Mouse (Mus musculus): ENCODE results near the gene Nab2.

The Nab2 gene

DNA sequence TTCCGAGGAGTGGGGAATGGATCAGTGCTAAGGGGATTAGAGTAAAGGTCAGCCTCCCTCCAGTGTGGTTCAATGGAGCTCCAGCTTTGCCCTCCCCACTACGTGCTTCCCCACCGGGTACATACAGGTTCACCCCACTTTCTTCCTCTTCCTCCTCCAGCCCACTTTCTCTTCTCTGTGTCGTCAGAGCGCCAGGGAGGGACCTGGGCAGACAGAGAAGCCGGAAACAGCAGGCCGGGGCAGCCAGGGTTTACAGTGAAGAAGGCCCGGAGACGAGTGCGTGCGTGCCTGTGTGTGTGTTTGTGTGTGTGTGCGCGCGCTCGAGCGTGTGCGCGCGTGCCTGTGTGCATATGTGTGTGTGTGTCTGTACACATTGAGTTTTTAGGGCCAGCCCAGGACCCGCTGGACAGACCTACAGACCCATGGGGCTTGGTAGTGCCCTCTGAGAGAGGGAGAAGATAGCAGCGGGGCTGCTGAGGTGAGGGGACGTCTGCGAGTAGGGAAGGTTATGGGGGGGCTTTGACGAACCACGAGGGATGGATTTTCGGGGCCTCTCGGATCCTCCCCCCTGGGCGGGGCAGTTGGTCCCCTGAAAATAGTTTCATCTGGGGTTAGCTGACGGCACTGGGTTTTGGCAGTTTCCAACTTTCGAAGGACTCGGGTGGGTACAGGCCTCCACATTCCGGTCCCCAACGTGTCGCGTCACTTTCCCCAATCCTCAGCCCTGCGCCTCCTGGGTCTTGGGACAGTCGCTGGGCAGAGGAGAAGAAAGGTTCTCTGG is 25.4 kb downstream of the Nab2 start, which contains the start of gene Stat6:
Stat6 (plus strand) TSS at position 215 of the 781 bp plus-strand sequence.
- DNase-seq: peak; percentile 80 to 84

DNA sequence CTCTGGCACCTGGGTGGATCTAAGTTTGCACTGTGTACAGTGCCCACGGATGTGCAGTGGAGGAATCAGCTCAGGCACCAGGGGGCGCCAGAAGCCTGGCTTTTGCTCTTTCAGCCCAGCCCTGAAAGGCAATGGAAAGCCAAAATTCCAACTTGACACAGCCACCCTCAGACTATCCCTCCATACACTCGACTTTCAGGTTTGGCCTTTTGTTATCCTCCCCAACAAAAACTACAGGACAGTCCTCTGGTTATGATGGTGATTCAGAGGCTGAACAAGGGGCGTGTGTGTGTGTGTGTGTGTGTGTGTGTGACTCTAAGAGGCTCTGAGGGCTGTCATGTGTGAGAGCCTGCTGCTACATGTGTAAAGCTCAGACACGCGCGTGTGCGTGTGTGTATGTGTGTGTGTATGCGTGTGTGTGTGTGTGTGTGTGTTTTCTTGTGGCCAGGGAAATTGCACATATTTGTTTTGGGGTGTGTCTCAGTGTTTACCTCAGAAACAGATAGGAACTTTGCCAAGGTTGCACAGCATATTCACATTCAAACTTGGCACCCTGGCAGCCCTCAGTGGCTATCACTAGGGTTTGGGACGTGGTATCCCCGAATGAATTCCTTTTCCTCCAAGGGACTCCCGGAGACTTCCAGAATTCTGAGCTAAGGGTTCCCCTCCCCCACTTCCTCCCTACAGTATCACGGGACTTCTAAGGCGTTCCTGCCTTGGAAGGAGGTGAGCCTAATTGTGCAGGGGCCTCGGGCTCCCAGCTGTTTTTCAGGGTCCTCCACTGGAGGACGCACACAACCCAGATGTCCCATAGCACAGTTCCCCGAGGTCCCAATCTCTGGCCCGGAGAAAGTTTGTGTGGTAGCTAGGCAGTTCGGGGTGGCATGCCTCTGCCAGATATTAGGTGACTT is 26.3 kb downstream of the Nab2 start:
- DNase-seq: peak; percentile 77 to 92

DNA sequence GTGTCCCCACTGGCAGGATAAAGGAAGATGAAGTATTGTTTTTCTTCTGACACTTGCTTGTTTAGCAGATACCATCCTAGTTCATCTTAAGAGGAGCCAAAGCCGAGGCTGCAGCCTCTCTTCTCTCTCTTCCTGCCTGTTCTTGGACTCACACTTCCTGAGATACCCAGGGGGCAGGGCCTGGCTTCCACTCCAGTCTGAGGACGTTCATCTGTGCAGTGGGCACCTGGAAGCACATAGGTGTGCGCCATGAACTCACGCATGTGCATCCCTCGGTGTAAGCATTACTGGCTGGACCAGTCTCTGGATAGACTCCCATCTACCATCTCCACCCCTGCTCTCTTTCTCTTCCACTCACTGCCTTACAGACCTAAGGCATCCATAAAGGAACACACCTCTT is 27.9 kb downstream of the Nab2 start:
- no peak for DNase-seq

DNA sequence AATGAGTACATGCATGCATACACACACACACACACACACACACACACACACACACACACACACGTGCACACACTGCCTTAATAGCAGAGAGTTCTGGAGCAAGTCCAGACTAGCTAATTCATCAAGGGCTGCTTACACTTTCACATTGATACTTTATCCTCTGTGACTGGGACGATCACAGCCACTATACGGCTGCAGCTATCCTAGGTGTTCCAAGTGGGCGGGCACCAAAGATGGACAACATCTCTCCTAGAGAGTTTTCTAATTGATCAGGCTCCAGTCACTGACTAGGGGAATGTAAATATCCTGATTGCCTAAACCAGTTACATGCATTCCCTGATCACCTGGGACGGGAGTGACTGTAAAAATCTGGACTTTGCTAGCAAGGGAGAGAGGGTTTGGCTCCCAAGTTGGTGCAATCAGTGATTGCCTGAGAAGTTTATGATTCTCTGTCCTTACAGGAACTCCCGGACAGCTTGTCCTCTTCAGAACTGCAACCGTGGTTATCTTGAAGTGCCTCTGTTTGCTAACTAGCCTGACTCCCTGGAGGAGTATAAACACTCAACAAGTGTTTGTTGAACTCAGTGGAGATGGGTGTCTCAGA is 35.6 kb downstream of the Nab2 start:
- no peak for DNase-seq

DNA sequence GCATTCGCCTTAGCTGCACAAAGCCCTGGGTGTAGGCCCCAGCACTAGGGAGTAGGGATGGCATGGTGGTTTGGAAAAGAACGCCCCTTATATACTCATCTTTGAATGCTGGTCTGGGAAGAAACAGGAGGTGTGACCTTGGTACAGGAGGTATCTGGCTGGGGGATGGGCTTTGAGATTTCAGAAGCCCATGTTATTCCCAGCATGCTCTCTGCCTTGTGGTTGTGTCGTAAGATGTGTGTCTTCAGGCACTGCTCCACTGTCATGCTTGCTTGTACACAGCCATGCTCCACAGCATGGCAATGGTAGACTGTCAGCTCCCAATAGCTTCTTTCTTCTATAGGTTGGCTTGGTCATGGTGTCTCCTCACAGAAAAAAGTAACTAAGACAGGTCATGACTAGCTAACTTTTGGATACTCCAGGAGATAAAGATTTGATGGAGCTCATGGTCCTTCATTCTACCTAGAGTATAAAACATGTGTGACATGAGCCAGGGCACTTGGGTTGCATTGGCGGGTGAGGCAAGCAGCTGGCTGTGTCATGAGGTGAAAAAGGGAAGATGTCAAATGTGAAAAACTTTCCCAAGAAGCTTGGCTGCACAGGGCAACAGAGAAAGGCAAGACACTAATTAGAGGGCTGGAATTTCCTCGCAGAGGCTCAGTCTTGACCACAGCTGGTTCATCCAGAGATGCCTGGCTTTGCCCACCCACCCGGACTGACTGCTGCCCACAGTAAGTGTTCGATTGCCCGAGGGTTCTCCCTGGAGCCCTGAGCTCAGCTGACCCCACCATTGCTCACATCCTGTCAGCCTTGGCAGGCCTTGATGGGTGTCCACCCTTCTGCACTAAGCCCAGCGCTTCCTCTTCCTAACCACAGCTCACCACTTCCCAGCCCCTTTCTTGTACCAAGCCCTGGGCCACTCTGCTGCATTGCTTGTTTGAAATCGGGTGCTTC is 36.8 kb downstream of the Nab2 start:
- no peak for DNase-seq

DNA sequence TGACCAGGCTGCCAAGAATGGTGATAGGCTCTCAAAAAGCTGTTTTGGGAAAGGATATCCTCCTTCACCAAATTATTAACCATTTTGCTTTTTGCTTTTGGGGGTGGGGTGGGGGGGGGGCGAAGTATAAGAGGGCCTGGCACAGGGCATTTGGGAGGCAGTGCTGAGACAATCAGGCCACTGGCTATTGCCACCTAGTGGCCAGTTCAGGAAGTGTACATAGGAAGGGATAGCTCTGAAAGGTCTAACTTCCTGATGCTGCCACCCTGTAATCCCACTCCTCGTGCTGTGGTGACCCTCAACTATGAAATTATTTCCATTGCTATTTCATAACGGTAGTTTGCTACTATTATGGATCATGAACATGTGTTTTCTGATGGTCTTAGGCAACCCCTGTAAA is 41.9 kb downstream of the Nab2 start:
- peak in 1 of 2 experiments; percentile 45 for DNase-seq

DNA sequence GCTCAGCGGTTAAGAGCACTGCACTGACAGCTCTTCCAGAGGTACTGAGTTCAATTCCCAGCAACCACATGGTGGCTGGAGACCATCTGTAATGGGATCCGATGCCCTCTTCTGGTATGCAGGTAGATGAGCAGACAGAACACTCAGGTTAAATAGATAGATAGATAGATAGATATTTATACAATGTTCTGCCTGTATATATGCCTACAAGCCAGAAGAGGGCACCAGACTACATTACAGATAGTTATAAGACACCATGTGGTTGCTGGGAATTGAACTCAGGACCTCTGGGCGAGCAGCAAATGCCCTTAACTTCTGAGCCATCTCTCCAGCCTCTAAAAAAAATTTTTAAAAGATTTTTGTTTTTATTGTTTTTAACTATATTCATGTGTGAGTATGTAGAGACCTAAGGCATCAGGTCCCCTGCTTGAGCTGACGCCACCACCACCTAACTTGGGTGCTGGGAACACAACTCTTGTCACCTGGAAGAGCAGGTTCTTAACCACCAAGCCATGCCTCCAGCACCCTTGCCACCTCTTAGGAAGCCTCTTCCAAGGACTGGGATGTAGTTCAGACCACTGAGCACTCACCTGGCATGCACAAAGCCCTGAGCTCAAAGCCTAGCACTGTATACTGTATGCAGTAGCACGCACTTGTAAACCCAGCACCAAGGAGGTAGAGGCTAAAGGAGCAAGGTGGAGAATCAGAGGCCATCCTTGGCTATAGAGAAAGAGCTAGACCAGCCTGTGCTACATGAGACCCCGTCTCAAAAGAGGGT is 44.7 kb downstream of the Nab2 start:
- no peak for DNase-seq

DNA sequence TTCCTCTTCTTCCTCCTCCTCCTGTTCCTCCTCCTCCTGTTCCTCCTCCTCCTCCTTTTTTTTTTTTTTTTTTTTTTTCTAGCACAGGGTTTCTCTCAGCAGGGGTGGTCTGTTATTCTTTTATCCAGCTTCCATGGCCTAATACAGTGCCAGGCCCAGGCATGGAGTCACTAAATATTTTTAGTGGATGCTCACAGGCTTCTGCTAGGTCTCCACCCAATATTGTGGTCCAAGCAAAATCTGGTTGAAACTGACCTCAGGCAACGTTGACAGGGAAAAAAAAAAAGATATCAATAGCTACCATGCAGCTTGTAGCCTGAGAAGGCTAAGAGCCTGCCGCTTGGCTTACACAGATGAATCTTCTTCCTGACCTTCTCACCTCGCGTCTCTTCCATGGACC is 45.7 kb downstream of the Nab2 start:
- no peak for DNase-seq

DNA sequence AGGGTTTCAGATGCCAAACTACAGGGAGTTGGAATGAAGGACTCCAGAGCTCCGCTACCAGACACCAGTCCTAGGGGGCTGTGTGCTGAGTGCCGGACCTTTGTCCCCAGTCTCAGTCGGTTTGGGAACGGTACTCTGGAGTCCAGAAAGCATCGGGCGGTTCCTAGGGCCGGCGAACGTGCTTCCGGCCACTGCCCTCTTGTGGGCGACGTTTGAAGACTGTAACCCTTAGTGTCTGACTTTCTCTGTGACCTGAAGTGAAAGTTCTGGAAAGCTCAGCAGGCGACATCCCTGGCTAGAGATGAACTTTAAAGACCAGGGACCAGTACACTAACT is 46.3 kb downstream of the Nab2 start:
- peak; percentile 32 to 57 for DNase-seq

DNA sequence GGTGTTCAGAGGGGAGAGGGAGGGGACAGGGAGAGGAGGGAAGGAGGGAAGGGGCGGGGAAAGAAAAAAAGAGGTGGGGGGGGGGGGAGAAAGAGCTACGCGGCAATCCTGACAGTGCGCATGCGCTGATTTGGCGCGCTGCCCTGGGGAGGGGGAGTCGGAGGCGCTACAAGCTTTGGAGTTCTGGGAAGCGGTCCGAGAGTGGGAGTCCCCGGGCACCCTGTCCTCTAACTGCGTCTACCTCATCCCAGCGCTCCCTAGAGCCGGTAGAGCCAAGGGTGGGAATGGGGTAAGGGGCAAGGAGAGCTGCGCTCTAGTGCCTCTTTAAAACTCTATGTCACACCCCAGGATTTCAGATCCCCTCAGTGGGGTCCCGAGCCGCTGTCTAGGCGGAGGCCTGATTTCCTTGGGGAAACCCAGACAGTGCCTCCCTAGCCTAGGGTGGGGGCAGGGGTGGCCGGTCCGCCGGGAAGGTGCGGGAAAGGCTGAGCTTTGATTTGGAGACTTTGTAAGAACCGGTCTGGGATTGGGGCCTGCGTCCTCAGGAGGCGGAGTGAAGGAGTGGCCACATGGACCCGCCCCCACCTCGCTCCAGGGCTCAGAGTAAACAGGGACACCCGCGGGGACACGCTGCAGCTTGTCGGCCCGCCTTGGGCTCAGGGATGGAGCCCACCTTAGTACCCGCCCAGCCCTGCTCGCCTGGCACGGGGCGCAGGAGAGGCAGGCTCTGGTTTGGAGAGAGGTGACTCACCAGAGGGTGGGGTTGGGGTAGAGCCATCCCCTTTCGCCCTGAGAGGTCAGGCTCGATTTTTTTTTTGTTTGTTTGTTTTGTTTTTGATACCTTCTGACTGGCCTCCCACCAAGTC is 46.9 kb downstream of the Nab2 start:
- DNase-seq: peak; percentile 49 to 61

DNA sequence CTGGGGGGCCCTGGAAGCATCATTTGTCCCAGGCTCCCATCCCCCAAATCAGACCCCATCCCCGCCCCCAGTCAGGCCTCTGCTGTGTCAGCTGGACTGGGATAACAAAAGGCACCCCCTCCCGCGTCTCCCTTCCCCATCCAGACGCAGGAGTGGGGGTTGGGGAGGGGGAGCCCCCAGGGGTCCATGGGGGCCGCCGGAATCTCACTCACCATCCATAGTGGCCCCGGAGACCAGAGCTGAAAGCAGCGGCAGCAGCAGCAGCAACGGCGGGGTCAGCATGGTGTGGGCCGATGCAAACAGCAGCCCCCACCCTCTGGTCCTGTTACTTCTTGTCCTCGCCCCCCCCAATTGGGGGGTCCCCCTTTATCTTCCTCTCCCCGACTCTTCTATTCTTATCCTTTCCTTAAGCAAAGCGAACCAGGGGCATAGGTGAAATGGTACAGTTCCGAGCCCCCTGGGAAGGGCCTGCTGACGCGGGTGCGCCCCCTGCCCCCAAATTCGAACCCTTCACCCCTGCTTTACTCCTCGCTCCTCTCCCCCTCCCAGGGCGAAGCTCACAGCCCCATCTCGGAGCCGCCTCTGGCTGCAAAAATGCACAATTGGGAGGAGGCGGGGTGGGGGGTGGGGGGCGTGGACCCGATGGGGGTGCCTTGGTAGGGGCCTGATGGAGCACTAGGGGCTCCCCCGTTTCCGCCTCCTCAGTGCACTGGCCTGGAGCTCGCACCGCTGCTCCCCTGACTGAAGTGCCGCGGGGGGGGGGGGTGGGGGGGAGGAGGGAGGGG is 47.8 kb downstream of the Nab2 start, which contains the start of gene Lrp1:
Lrp1 (minus strand) TSS at position 743 of the 785 bp plus-strand sequence.
- peak in 1 of 2 experiments; percentile 11 for DNase-seq

DNA sequence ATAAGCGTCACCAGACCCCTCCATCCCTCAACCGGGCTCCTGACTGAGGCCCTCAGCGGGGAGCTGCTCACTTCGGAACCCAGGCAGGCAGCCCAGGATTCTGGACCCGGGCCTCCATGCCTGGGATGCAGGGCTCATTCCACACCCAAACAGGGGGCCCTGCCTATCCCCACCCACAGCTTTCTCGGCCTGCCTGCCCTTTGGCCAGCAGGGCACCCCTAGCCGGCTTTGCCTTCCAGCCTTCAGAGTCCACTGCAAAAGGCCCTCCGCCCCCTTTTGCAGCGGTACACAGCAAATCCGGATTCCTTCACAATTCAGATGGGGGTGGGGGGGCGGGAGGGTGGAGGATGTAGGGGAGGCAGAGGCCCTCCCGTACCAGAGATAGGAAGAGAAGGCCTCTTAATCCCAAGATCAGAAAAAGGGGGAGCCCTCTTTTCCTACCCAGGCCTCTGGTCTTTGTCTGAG is 48.4 kb downstream of the Nab2 start:
- no peak for DNase-seq

DNA sequence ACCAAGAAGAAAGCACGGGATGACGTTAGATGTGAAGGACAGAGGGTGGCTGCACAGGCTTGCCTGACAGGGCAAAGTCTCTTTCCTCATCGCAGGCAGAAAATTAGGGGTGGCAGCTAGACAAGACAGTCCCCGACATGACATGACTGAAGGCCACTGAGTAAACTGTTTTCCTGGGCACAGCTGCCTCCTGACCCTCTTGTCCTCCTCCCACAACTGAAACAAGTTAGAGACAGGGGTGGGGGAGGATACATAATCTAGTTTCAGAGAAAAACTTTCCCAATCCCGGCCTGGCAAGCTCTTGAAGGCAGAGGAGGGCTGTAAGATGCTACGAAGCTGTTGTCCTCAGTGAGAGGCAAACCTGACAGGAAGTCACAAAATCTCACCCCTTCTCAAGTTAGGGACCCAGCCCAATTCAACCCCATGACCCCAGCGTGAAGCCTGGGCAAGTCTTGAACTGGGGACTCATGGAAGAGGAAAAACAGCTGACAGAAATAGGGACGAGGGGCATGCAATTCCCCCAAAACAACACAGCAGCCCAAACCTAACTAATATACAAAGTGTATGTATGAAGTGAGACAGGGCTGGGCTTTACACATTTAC is 49.1 kb downstream of the Nab2 start:
- no peak for DNase-seq

DNA sequence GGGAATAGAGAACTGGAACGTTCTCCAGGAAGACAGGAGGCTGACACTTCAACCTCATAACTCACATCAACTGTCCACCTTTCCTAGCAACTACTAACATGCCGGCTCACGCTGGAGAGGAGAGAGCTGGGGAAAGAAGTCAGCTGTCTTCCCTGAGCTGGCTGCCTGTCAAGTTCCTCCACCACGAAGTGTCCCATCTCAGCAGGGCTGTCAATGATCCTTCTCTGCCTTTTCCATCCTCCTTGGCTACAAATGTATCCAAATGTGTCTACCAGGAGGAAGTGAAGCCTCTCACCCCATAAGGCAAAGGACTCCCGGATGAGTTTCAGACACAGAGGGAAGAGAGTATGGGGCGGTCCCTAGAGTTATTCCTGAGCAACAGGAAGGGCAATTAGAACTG is 50.2 kb downstream of the Nab2 start:
- no peak for DNase-seq

DNA sequence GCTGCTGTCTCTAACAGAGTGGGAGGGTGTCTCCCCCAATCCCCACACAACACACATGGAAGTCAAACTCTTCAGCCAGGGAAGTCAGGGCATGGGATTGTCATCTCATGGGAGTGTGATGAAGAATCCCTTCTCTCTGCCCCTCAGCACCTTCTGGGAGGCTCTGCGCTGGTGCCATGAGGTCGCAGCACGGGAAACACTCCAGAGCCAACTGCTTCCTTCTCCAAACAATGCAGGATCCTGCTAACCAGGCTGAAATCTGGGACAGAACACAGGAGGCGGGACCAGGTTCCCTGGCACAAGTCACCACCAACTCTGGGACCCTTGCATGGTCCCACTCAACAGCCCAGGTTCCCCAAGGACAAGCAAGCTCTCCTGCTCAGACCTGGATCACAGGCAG is 51.1 kb downstream of the Nab2 start:
- no peak for DNase-seq

DNA sequence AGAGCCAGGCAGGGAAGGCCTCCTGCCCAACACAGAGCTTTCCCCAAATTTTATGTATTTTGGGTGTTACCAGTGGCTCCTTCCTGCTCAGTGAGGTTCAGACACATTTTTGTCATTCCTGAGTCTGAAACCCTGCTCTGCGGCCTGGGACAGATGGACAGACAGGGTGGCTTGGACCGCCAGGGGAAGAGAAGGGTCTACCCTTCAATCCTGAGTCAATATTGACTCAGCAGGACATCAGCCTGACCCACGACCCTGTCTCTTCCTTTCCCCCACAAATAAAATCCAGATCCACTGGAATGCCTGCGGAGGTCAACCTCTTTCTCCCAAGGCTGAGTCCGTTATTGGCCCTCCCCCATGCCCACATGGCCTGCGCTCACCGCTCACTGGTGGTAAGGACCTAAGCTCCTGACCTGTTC is 52.1 kb downstream of the Nab2 start:
- DNase-seq: no peak

DNA sequence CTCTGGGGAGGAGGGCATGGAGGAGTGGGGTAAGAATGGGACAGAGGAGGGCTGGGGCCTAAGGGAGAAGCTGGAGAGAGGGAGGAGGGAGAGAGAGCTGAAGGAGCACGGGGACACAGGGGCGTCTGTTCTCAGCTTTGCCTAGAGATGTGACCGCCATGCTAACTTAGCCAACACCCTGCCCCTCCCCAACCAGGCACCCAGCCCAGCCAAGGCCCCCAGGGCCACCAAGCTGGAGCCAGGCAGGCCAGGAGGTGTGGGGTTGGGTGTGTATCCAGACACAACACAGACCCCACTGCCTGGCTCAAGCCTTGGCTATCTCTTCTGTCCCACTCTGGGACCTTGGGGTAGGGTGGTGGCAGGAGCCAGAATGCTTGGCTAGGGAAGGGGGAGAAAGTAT is 52.8 kb downstream of the Nab2 start:
- DNase-seq: no peak

DNA sequence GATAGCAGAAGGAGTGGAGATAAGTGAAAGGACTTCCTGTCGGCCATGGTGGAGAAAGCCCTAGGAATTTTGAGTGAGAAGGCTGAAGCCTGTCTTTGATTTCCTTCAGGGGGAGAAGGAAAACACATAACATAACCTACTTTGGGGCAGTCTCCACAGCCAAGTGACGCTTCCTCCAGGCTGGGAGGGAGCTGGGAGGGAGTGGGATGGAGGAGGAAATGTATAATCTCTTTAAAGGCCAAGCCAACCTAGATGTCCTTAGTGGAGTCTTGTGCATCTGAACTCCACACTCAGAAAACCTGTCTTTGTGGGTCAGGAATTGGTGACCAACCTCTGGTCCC is 53.4 kb downstream of the Nab2 start:
- no peak for DNase-seq

All from spleen, adult 18-20 months (tissue).